Mouse (Mus musculus): ENCODE data around the gene Cops4.

The Cops4 gene

DNA sequence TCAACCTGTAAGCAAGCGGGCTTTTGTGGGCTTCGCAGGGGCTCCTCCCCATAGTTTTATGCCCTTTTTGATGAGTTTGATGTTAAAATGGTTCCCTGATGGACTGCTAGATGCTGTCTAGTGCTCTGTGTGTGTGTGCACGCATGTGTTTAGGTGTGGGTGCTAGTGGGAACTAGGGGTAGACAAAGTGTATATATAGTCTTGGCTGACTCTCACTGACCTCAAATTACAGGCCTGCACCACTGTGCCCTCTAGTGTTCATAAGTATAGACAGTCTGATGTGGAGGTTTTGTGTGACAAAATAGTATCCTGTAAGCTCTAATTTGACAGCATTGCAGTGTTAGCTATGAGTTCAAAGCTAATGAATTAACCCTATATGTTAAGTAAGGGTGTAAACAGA lies 18.5 kb downstream of the Cops4 start:
- DNase-seq (ENCODE audit: low read depth, low spot score), result peak; percentile 45

DNA sequence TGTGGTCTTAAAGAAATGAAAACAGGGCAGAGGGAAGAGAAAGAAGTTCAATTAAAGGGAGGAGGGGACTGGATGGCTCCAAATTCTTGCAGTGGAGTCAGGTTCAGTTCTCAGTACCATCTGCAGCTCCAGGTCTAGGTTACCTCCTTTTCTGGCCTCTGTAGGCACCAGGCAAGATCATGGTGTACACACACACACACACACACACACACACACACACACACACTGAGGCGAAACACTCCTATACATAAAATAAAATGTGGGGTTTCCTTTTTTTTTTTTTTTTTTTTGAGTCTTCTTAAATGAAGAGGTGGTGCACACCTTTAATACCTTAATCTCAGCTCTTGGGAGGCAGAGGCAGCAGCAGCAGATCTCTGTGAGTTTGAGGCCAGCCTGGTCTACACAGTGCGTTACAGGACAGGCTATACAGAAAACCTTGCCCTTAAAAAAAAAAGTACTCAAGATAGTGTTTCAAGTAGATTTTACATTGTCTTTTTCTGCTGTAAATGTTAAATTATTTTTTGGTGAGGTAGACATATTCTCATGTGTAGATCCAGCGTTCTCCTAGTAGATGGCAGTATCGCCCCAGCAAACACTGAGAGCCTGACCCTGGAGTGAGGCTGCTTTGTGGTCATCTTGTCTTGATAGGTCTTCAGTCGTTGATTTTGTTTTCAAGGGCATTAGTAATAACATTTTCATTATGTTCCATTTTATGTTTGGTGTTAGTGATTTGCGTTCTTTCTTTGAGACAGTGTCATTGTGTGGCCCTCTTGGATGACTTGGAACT lies 28.4 kb downstream of the Cops4 start:
- DNase-seq (ENCODE audit: low read depth, low spot score), result no peak

DNA sequence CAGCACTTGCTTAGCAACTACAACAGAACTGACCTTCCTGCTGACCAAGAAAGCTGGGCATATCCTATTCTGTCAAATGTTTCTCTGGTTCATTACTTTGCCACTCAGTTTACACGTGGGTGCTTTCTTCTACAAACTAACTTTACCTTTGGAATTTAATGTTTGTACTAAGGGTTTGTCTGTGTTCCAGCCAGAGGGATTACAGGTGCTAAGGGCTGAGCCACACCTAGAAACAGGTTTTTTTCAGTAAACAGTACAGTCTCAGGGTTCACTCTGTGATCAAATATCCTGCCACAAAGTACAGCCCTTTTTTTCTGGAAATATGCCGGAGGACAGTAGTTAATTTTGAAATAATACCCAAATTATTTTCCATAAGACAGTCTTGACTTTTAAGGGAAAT lies 30.1 kb downstream of the Cops4 start:
- DNase-seq (ENCODE audit: low read depth, low spot score), result no peak

DNA sequence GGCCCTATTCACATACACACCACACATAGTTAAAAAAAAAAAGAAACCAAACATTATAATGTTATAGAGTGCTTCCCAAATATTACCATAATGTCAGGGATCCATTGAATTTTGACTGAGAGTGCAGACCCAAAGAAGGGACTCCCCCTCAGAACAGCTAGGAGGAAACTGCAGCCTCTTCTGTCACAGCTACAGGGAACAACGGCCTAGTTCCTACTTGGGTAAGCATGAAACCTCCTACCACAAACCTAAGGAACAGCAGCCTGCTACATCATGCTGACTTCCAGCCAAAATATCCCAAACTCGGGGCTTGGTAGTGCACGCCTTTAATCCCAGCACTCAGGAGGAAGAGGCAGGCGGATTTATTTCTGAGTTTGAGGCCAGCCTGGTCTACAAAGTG lies 31.2 kb downstream of the Cops4 start:
- no peak for DNase-seq (ENCODE audit: low read depth, low spot score)

DNA sequence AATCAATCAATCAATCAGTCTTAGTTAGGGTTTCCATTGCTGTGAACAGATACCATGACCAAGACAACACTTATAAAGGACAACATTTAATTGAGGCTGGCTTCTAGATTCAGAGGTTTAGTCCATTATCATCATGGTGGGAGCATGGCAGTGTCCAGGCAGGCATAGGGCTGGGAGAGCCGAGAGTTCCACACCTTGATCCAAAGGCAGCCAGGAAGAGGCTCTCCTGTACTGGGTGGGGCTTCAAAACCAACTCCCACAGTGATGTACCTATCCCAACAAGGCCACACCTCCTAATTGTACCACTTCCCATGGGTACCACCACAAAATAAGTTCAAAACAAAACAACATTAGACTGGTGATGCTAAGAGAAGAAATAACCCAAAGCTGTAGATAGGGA lies 32.0 kb downstream of the Cops4 start:
- DNase-seq (ENCODE audit: low read depth, low spot score), result no peak

DNA sequence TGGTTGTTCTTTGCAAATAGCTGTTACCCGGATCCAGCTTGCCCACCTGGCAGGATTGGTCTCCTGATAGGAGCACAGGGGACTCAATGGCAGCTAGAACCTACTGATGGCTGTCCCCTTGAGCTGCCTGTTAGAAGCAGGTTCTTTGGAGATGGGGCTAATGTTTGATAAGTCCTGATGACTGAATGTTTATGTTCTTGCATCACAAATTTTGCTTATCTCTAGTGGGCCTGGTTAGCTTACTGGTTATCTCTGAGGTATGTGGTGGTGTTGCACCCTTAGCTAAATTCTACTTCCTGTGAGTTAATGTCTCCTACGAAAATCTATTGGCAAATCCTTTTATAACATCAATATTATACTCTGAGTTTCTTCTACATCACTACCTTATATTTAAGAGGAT lies 33.8 kb downstream of the Cops4 start:
- no peak for DNase-seq (ENCODE audit: low read depth, low spot score)

DNA sequence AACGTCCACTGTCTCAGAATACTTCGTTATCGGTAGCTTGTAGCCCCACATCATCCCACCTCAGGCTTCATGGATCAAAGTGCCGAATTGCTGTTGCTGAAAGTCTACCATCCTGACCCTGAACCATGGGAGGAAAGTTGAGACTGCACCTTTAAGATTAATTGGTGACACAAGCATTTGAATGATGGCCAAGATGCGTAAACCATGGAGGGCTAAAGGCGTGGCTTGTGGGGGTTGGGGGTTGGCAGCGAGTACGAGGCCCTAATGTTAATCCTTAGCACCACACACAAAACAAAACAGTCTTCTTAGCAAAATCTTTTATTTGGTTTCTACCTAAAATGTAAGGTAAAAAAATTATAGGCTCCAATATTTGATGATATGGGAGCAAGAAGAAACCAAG lies 35.3 kb downstream of the Cops4 start:
- no peak for DNase-seq (ENCODE audit: low read depth, low spot score)

DNA sequence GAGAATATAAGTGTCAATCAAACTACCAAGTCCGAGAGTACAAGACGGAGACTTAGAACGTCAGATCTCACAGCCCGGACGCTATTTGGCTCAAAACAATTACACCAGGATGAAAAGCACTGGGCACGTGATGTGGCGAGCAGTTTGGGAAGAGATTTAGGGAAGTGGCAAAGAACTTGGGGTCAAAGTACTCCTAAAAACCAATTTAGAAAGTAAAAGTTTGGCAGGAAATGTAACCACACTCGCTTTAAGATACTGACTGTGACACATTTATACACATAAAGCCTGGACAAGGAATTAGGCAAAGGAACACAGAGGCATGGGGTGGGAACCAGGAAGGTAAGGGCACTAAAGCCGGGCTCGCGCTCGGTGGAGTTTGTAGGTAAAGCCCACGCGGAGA lies 38.9 kb downstream of the Cops4 start:
- DNase-seq (ENCODE audit: low read depth, low spot score), result no peak

DNA sequence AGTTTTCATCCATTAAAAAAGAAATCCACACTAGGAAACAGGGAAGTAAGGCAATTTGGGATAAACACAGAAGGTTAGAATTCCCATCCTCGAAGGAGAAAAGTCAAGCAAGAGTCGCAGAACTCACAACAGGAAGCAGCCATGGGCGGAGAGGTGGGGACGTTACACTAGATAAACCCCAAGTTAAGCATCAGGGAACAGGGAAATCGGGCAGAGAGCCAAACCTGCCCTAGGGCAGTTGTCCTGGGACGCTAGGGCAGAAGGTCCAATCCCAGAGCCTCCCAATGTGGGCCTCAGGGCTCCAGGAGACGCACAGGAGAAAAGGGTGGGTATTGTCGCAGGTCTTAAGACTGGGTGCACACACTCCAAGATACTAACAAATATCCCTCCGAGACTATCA lies 39.4 kb downstream of the Cops4 start:
- no peak for DNase-seq (ENCODE audit: low read depth, low spot score)

DNA sequence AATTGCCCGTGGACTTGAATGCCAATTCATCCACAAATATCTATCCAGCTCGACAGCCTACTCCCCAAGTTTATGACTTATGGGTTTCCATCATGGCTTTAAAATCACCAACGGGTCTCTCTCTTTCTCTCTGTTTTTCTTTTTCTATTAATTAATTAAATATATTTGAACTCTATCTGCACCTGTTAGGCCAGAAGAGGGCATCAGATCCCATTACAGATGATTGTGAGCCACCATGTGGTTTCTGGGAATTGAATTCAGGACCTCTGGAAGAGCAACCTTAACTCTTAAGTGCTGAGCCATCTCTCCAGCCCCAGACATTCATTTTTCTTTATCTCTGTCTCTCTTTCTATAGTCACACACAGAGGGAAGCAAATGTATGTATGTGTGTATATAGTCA lies 40.7 kb downstream of the Cops4 start:
- no peak for DNase-seq (ENCODE audit: low read depth, low spot score)

DNA sequence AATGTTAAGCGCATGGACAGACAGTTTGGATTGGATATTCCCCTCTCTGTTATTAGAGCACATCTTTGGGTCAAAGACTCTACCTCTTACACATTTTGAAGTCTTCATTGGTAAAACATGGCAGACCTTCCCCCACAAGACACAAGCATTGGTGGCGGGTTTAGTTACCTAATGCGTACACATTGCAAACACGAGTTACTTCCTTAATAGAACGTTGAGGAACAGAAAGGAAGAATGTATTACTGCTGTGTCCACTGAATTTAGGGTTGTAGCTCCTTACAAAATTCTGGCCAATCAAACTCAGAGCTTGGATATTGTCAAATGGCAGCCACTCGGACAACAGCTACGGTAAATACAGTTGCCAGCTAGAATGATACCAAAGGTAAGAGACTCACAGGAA lies 41.2 kb downstream of the Cops4 start:
- DNase-seq (ENCODE audit: low read depth, low spot score), result no peak

DNA sequence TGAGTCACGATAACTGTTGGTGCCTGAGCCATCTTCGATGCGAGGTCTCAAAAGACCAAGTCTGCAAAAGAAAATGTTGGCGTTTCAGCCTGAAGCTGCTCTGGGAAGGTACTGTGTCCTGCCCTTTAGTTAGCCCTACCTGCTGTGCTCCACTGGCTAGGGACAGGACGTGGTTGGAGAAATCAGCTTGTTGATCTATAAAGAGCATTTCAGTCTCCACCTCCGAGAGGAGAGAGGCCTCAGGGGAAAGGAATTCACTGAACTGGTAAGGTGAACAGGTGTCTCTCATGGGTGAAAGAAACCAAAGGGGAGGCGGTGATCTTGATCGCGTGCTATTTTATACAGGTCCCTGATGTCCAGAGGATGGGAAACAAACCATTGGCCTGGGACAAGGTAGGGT lies 44.6 kb downstream of the Cops4 start:
- DNase-seq (ENCODE audit: low read depth, low spot score), result no peak

DNA sequence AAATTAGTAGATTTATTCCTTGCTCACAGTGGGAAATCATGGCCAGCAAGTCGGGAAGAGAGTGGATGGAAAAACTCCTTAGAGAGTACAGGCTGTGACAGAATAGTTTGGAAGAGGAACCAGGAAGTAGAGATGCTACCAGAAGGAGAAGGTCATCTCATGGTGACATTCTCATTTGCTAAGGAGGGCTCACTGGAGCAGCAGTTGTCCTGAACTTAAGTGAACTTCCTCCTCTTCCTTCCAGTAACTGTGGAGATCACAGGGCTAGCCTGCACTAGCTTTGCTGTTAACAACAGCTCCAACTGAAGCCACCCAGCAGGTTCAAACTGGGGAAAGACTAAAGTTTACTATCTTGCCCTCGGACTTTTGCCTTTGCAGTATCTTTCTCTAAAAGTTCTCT lies 48.7 kb downstream of the Cops4 start:
- no peak for DNase-seq (ENCODE audit: low read depth, low spot score)

DNA sequence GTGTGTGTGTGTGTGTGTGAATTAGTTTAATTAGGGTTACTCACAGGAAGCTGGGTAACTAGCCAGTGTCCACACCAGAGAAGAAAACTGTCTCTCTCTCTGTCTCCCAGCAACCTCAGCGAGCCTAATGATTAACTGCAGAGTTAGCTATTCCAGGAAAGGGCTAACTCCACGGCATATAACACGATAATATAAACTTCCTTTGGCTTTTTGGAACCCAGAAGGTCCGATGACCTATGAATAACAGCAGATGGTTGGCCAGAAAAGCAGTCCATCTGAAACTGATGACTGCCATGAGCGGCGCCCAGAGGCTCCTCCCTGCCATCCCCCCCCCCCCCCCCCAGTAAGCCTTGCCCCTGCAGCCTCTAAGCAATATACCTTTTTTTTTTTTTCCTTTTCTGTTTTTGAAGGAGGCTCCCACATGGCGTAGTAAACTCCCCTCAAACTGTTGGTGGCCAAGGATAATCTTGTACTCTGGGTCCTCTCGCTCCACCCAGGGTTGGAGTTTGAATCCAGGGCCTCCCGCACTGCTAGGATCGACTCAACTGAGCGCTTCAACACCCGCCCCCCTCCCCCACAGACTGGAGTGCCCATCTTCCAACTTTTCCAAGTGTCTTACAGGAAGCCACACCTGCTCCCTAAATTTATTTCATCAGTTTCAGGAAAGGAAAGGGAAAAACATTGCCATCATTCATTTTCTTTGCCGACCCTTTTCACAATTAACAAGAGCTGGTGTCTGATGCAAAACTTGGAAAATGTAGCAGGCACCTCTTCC lies 49.3 kb downstream of the Cops4 start:
- DNase-seq (ENCODE audit: low read depth, low spot score), result no peak

DNA sequence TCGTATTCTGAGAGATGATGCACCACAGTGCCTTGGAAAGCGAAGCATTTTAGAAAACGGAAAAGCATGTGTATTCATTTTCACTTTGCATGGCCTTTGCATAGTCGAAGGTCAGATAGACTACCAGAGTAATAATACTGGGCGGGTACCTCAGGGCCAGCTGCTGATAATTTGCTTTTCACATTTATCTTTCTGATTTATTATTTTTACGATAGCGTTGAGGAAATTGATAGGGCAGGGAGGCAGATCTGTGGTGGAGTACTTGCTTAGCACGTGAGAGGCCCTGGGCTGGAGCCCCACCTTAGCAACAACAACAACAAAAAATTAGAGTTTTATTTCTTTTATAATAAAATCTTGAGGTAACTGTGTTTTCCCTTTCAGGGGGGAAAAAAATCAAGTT lies 50.1 kb downstream of the Cops4 start:
- DNase-seq (ENCODE audit: low read depth, low spot score), result no peak

DNA sequence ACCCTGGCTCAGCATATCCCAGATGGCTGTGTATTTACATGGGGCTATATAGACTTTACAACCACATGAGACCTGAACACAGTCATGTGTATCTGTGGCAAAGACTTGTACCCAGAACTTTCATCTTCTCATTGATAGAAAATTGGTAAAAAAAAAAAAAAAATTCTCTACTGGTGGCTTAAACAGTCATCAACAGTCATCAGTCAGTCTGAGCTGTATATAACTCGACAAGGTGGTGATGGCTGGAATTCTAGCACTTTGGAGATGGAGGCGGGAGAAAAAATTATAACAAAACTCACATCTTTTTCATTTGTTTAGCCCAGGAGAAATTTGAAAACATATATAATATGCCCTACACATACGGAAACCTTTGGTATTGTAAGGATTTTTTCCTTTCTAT lies 50.7 kb downstream of the Cops4 start:
- DNase-seq (ENCODE audit: low read depth, low spot score), result no peak

DNA sequence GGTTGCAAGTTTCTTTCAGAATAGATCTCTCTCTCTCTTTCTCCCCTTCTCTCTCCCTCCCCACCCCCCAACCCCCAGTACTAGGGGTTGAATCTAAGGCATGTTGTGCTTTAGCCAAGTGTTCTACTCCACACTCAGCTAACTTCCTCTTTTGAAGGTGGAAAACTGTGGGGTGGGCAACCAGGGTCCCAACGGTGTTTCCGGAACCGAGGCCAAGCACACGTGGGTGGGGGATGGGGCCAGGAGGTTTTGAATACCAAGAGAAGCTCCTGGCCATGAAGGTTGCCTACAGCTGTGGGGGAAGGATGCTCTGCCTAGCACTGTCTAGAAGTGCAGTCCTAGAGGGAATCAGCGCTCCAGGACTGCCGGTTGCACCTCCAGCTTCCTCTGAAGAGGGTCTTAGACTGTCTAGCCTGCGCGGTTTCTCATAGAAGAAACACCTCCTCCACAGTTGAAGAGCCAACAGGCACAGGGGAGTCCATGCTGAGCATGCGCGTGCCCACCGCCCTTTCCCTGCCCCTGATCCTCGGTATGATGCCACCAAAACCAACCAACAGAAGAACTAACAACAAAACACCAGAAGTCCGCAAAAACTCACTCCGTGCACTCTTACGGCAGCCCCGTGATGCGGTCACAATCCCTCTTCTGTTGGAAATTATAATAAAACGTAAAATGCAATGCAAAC lies 51.3 kb downstream of the Cops4 start:
- no peak for DNase-seq (ENCODE audit: low read depth, low spot score)

DNA sequence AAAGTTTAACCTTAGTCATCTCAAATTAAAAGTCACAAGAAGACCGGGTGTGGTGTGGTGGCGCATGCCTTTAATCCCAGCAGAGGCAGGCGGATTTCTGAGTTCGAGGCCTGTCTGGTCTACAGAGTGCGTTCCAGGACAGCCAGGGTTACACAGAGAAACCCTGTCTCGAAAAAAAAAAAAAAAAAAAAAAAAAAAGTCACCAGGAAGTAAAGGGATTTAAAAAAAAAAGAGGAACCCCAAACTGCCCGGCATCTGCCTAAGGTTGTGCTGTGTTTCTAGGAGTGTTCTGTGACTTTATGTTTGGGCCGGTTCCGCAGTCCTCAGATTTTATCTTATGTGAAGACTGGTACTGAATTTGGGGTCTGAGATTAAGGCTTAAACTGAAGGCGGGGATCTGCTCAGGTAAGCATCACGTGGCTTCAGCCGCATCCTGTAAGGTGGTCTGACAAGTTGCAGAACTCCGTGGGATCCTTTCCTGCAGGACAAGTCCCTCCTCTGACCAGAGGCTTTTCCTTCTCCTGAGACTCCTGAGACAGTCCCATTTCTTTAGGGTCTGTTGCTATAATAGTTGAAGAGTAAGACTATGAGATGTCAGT lies 52.0 kb downstream of the Cops4 start:
- no peak for DNase-seq (ENCODE audit: low read depth, low spot score)

DNA sequence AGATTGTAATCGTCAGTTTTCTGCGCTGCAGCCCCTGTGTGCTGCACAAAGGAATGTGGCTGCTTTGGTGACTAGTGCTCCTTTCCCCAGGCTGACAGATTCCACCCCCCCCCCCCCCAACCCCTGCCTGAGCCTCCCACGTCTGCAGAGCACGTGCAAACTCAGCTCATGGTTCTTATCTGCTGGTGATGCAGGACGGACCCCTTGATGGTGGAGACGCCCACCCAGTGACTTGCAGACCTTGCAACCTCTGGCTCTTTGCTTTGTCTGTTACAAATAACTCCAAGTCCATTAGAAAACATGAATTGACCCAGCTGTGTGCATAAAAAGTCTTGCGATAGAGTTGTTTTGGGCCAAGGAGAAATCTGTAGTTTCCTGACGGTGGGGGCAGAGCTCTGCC lies 52.6 kb downstream of the Cops4 start:
- no peak for DNase-seq (ENCODE audit: low read depth, low spot score)

DNA sequence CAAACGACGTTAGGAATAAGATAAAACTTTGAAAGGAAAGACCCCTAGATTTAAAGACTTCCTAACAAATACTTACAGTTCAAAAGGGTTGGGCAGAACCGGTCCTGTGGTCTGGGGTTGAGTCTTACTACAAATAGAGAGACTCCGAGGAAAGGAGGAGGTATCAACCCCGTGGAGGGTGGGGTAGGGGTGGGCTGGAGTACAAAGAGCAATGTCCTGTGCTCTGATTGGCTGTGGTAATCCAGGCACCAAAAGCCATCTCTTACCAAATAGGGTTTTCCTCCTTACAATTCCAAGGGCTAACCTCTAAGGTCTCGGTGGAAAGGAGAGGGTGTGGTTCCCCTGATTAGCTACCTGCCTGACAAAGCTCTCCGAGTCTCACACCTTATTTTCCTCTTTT lies 54.0 kb downstream of the Cops4 start, which contains the start of gene Plac8:
Gene Plac8, minus strand, starts transcription at position 177 of the 400 bp plus-strand sequence.
- peak; percentile 46 for DNase-seq (ENCODE audit: low read depth, low spot score)

DNA sequence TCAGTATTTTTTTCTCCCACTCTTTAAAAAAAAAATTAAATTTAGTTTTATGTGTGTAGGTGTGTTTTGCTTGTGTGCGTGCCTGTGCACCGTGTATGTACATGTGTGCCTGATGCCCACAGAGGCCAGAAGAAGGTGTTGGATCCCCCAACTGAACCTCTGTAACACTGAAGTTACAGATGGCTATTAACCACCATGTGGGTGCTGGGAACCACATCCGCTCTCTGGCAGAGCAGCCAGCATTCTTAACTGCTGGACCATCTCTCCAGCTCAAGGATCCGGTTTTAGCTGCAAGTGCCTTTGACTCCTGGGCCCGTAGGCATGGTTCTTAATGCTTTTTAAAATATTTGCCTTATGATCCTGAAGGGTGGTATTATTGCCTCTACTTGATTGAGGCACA lies 55.1 kb downstream of the Cops4 start:
- no peak for DNase-seq (ENCODE audit: low read depth, low spot score)

DNA sequence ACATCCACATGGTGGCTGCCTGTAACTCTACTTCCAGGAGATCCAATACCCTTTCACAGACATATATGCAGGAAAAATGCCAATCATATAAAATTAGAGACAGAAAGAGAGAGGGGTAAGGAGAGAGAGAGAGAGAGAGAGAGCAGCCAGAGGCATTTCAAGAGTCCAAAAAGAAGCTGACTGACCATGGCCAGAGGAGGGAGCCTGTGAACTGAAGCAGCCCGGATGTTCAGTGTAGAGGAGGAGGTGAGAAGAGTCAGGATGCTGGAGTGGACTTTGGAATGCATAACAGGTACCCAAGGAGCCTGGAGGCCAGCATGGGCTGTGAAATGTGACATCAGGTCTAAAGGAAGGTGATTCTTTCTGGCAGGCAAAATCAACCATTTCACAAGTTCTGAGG lies 56.7 kb downstream of the Cops4 start:
- no peak for DNase-seq (ENCODE audit: low read depth, low spot score)

Measured in R1 (cell line).